Mouse (Mus musculus) adrenal gland (tissue): Measurements from ENCODE around the gene Tsacc.
"Not testable (repeated sequence)": the region's sequence is repeated elsewhere in the genome, so short reads cannot be mapped to it uniquely, and the experiment has no call there.

Experiments used
- intact Hi-C: fragments of 180-260 bp; cut with DNase I; formaldehyde crosslinking; loops from one replicate; pipeline ENCODE4 v1.15.1; 2025
- long read RNA-seq, 2 experiments: library from polyadenylated mRNA; unstranded; transcript quantifications; one replicate each; pipeline ENCODE4 v2.0.0; 2020; ENCODE audit warnings: borderline replicate concordance in 1 of 2; ENCODE audit not compliant: insufficient replicate concordance in 1 of 2

Tsacc gene
- long read RNA-seq, experiment 1, partial matches to known transcripts = 0 of 2 reads
- long read RNA-seq, experiment 1, other reads (novel, unspliced or antisense) = 1 of 2 reads
- long read RNA-seq, experiment 2, partial matches to known transcripts = 0 of 5 reads
- long read RNA-seq, experiment 2, other reads (novel, unspliced or antisense) = 2 of 5 reads

DNA sequence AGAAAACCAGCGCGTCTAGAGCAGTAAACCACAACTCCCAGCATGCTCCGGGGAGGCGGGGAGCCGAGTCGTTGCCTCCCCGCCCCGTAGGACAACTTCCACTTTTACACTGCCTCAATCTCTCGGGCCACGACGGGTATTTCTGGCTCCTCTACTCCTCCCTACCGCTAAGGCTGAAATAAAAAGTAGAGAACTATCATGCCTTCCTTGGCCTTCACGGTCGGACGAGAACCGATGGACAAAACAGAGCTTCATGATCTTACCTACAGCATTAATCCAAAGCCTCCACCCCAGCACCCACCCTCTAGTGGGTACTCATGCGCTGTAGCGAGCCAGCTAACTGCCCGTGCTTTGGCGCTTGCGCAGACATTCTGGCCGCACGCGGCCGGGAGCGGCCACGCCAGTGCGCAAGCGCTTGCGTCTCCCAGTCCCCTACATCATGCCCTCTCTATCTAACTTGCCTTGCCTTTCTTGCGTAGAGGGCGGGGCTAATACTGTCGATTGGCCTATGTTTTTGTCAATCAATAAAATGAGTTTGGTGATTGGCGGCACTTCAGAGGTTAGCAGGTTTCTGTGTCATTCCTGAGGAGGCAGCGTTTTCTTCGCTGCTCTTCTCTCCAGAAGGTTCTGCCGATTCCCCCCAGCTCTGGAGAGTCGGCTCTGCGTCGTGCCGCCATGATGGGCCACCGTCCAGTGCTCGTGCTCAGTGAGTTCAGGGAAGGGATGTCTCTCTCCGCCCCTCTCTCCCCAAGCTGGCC is at the start of gene Tsacc, which contains the start of gene Cct3:
Tsacc (minus strand) TSS at position 439 of the 758 bp plus-strand sequence.
Cct3 (plus strand) TSS at position 556 of the 758 bp plus-strand sequence.
- intact Hi-C loops = no loop called here

DNA sequence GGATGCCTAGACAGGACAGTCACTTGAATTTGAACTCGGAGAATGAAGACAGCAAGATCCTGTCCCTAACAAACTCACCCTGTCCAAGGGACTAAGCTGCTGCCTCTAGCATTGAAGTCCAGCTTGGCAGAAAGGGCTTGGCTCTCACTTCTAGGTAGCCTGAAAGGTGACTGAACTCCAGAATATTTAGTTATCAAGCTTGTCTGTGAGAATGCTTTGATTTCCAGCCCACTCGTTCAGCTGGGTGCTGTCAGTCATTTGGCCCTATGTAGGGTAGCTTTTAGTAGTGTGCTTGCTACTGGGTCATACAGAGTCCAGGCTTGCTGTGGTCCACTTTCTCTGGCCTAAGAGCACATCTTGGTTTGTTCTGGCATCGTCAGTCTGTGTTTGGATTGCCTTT is 42.2 kb upstream of the Tsacc start:
- intact Hi-C loops = no loop called here

DNA sequence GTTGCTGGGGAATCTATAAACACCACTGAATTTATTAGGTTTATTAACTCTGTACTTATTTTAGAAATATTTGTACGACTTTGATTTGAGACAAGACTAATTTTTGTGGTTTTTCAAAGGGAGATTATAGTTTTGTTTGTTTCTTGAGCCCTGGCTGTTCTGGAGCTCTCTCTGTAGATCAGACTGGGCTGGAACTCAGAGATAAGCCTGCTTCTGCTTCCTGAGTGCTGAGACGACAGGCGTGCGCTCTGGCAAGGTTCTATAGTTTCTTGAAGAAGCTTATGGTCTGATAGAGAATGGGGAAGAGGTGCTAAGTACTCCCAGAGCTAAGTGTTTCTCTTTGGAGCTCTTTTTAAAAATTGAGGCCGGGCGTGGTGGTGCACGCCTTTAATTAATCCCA is 41.5 kb upstream of the Tsacc start:
- intact Hi-C loops = no loop called here

DNA sequence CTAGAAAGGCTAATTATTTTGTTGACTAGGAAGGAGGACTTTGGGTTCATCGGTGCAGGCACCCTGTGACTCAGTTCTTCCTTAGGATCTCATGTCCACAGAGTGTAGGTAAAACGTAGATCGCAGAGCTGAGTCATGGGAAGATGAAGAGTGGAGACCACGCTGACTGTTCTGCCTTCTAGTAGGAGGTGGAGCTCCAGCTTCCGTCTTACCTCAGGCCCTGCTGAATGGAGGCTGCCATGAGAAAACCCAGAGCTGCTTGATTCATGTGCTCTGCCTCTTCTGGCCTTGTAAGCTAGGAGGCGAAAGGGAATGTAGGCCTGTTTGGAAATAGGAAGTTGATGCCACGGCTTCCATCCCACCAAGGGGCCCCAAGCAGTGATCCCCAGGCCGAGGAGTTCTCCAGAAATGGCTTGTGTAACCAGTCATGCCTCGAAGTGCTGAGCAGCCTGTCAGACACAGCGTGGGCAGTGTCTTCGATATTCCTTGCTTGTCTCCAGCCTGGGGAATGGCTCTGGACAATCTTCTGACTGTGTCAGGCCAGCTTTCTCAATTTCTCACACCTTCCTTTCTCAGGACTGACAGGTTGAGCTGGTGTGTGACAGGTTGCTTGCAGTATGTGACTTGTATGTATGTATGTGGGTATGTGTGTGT is 40.7 kb upstream of the Tsacc start:
- intact Hi-C loops = no loop called here

DNA sequence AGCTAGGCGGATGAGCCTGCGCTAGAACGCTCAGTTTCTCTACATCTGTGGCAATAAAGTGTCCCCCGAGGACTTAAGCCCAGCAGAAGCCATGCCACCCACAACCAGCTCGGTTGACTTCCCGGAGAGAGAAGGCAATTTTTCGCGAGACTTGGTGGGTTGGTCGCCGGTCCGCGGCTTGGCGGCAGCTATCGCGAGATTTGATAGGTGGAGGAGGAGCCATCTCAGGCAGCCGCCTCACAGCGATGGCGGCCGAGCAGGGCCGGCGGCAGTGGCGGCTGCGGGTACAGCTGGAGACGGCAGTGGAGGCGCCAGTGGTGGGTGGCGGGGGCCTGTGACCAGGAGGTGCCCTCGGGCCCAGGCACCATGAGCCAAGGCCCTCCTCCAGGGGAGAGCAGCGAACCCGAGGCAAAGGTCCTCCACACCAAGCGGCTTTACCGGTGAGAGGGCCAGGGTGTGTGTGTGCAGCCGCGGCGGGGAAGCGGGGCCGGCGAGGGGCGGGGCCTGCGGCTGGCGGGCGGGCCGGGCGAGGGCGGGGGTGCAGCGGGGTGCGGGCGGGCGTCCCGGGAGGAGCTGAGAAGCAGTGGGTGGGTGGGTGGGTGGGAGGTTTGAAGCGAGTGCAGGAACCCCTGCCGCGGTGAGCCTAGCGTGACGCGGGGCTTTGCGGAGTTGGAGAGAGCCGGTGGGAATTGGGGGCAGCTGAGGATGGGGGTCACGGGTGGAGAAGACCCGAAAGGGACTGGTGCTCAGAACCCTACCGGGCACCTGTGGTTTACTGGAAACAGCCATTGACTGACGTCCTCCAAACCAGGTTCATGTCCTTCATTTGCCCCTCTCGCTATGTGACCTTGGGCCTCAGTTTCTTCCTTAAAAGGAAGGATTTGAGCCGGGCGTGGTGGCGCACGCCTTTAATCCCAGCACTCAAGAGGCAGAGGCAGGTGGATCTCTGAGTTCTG is 39.5 kb upstream of the Tsacc start, which contains the start of the genes Tmem79 and Smg5:
Tmem79 (minus strand) TSS at position 91 of the 956 bp plus-strand sequence.
Smg5 (plus strand) TSS at position 203 of the 956 bp plus-strand sequence.
- intact Hi-C loops = no loop called here

DNA sequence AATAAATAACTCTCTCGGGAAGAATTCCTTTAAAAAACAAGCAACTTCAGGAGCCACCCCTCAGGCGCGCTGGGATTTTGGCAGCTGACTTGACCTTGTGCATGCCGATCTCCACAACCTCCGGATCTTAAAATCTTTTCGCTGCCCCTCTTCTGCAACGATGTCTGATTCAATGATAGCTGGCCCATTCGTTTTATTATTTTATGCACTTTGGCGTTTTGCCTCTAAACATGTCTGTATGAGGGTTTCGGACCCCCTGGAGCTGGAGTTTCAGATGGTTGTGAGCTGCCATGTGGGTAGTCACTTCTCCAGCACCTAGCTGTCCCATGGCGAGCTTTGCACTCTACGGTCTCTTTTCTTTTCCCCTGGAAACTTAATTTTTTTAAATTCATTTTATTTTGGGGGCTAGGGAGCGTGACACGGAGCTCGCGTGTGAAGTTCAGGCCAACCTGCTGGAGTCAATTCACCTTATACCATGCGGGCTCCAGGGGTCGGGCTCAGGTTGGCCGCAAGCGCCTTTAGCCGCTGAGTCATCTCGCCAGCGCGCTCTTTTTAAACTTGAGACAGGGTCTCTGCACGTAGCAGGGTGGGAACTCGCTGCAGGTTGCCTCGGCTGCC is 38.7 kb upstream of the Tsacc start:
- intact Hi-C loops = no loop called here

DNA sequence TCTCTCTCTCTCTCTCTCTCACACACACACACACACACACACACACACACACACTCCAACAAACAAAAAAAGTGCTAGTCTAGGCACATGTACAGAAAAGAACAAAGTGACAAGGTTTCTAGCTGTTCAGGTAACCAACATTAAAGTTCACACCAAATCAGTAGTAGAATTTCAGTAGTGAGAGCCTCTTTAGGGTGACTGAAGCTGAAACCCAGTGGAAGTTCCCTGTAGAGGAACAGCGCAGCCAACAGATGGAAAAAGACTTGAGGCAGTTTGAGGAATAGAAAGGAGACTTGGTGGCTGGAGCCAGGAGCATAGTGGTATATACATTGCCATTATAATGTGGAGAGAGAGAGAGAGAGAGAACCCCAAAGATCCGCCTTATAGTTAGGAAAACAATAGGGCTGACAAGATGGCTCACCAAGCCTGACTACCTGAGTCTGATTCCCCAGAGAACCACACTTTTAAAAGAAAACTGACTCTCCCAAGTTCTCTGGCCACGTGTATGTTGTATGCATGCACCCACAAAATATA is 38.2 kb upstream of the Tsacc start:
- intact Hi-C loops = no loop called here

DNA sequence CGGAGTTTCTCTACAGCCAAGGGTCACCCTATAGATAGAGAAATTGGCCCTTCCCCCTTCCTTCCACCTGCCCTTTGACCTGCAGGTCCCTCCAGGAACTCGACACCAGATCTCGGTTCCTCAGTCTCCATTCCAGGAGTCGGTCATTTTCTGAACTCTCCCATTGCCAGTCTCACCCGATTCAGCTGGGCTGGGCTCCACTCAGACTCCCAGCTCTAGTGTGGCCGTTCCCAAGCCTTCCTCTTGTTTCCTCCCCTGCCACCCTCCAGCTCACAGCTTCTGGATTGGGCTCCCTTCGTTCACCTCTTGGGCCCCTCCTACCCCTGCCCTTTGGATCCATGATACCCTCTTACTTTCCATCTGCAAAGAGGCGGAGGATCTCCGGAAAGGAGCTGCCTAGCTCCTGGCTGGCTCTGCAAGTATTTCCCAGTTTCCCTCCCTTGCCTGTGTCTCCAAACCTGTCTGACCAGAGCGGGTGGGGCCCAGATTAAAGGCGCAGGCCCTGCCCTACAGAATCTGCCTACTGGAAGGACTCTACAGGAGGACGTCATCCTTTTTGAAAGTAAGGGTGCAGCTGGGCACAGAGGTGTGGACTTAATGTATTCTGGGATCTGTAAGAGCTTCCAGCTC is 37.3 kb upstream of the Tsacc start:
- intact Hi-C loops = no loop called here

DNA sequence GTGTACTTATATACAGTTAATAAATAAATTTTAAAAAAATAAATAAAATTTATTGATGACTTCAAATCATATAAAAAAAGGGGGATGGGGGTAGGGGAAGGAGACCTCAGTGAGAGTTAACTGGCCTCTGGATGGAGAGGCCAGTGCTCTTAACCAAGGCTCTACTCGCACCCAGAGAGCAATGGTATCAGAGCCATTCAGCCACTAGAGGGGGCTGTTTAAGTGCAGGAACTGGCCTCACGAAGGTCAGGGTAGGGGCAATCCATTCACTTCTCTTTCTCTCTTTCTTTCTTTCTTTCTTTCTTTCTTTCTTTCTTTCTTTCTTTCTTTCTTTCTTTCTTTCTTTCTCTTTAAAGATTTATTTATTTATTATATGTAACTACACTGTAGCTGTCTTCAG is 34.5 kb upstream of the Tsacc start:
- intact Hi-C loops = no loop called here

DNA sequence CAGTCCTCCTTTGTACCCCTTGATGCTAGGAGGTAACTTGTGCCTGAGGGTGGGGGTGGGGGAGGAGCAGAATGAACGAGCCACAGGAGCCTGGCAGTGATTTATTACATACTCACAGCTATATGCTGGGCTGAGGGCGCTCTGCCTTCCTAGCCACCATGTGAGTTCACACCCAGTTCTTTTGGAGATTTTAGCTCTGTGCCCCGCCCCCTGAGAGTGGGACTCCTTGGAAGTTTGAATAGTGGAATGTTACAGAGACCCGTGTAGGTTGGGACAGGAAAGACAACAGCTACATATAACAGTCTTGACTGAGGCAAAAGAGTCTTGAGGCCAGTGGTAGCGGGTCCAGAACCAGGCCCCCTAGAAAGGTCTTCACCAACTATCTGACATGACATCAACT is 32.2 kb upstream of the Tsacc start:
- intact Hi-C loops = no loop called here

DNA sequence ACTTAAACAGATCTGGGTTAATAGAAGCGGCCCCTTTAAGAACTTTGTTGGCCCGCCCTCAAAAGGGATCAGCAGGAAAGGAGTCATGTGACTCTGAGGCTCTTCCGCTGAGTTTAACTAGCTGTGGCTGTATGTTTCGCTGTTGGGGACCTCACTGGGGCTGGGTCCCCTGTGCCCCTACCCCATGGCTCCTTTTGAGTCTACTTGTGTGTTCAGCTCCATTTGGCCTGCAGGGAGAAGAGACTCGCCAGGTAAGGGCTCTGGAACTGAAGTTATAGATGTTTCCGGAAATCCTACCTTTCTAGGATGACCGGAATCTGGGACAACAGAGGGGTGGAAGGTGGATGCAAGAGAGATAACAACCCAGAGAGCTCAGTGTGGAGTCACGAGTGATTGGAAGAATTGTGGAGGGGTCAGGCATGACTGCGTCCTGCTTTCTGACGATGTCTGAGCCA is 28.2 kb upstream of the Tsacc start, which contains the start of gene Glmp:
Glmp (plus strand) TSS at position 73 of the 455 bp plus-strand sequence.
- intact Hi-C loops = no loop called here

DNA sequence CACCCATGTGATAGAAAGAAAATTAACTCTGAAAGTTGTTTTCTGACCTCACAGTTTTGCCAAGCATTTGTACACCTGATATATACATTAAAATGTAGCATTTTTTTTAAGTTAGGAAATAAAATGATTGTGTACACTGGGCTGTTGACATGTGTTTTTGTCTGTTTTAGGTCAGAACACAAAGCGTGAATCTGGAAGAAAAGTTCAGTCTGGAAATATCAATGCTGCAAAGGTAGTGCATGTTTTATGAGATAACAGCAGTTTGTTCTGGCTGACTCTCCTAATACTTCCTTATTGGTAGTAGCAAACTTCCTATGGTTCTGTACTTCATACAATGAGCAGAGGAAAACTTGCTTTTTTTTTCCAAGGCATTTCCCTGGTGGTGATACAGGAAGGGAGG is 2.4 kb upstream of the Tsacc start:
- intact Hi-C loops = no loop called here

DNA sequence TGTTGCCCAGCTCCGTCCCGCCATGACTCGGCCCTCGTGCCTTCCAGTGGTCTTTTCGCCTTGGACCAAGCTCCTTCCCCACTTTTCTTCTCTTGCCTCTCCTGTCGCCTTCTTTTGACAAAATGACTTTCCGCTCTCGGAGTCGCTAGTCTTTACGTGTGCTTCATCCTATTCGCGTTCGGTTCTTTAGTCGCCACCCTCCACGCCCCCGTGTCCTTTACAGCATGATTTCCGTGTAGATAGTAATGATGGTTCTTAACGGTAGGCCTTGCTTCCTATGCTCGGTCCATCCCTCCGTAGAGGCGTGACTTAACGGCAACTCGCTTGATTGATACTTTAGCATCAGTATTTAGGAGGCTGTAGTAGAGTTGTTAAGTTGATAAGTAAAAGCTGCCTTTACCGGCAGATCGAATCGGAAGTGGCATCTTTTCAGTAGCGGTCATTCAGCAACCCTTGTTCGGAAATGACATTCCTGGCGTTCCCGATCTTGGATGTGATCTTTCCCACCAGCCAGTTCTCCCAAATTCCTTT is 587 bp upstream of the Tsacc start:
- intact Hi-C loops = no loop called here

DNA sequence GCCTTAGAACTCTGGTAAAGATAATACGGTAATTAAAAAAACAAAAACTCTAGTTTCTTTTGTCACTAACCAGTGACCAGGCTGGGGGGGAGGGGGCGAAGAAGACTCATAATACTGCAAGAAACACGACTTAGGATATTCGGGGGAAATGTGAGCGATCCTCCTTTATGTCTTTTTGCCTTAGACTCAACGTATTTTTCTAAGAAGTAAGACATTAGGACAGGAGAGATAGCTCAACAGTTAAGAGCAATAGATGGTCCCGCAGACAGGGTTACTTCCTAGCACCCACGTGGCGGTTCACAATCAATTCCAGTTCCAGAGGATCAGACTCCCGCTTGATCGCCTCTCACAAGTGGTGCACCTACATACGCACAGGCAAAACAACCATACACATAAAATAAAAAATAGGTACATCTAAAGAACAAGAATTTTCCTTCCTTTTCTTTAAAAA is 664 bp downstream of the Tsacc start:
- intact Hi-C loops = no loop called here

DNA sequence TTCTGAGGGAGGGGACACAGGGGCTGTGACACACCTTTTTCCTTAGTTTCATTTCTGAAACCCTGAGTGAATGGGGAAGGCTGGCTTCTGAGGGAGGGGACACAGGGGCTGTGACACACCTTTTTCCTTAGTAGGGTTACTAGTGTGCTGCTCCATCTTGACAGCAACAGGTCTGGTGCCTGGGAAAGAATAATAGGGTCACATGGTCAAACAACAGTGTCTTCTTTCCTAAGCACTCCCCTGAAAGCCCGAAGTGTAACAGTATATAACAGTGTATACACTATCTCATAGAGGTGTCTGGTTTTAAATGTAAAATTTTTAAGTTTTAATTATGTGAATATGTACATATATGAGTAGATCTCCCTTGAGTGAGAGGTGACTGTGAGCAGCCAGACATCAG is 1.5 kb downstream of the Tsacc start:
- intact Hi-C loops = not testable (repeated sequence)

DNA sequence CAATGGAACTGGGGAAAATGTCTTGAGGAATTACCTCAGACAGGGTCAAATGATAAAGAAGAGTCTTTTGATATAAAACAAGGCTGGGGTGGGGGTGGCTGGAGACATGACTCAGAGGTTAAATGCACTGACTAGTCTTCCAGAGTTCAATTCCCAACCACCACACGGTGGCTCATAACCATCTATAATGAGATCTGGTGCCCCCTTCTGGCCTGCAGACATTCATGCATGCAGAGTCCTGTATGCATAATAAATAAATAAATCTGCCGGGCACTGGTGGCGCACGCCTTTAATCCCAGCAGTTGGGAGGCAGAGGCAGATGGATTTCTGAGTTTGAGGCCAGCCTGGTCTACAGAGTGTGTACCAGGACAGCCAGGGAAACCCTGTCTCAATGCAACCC is 4.8 kb downstream of the Tsacc start:
- intact Hi-C loops = no loop called here

DNA sequence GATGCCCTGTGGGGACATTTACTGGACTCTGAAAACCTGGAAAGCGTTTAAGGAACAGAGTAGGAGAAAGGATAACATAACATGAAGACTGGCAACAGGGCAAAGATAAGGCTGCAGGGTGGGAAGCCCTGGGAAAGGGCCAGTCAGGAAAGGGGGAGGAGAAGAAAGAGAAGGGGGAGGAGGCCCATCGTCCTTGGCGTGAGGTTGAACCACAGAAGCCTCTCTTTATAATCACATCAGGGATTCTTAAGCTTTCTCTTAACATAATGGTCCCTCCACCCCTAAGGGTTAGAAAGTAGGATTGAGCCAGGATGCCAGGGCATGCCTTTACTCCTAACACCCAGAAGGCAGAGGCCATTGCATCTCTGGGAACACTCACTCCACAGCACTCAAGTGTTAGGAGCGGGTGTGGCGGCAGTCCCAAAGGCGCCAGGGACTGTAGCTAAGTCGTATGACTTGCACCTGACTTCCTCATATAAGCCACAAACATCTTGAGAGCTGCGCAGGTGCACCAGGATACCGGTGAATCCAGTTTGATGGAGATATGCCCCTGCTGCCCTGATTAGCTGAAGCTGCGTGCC is 8.6 kb downstream of the Tsacc start:
- intact Hi-C loops = not testable (repeated sequence)

DNA sequence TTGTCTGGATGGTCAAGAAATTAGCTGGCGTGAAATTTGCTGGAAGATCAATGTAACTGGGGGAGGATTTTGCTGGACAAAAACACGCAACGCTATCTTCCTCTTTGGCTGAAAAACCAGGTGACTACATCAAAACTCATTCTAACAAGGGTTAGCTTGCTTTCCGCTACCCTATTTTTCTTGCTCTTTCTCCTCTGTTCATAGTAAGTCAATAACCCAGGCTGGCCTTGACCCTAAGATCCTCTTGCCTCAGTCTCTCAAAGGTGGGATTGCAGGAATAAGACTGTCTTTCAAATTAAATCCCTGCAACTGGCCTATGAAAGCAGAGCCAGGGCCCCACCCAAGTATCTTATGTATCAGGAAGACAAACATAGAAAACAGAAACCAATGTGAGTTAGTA is 9.7 kb downstream of the Tsacc start, which contains the start of gene Gm38392:
Gm38392 (minus strand) TSS at position 101 of the 400 bp plus-strand sequence.
- intact Hi-C loops = no loop called here

DNA sequence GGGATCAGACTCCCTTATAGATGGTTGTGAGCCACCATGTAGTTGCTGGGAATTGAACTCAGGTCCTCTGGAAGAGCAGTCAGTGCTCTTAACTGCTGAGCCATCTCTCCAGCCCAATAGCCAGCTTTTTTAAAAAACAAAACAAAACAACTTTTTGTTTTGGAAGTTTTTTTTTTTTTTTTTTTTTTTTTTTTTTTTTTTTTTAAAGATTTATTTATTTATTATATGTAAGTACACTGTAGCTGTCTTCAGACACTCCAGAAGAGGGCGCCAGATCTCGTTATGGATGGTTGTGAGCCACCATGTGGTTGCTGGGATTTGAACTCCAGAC is 11.3 kb downstream of the Tsacc start:
- intact Hi-C loops = not testable (repeated sequence)
